Mouse (Mus musculus) heart, postnatal 25 days (tissue): Measurements from ENCODE around the gene Hes3. TPM values are rescaled to one million over a fixed set of nuclear protein-coding genes. Genes with fewer than 3 reads are reported as not detected.

Source experiments
- DNase-seq: peaks from one replicate; pipeline ENCODE4 v3.0.0; 2022; ENCODE audit warnings: low spot score
- intact Hi-C: fragments of 180-260 bp; cut with DNase I; formaldehyde crosslinking; loops from one replicate; pipeline ENCODE4 v1.15.1; 2025
- total RNA-seq, 2 experiments: library from RNA; stranded (reverse); gene quantifications; 2 replicates each; pipeline ENCODE4 v1.2.3; 2021

Hes3 gene
- total RNA-seq, 2 experiments from 2014 or later = not detected

GRCm38 (mm10) chr4:152312186-152312585 is 20.7 kb upstream of the Hes3 start:
- intact Hi-C loops = no loop called here
- DNase-seq = no peak

DNA sequence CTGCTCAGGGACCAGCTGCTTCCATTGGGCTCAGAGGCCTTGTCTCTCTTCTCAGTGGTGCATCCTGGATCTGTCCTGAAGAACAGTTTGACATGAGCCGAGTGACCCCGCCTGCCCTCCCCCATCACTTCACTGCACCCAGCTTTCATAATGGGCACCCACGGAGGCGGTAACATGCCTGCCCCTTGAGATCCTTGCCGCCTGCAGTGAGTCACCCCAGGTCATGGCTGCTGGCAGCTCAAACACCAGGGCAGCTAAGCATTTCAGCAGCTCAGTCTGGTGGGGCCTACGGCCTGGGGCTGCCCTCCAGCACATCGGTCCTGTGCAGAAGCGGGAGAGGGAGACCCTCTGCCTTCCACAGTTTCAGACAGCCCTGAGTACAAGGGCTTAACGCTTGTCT is 16.1 kb upstream of the Hes3 start:
- intact Hi-C loops = no loop called here
- DNase-seq = no peak

GRCm38 (mm10) chr4:152305991-152306390 is 14.5 kb upstream of the Hes3 start:
- DNase-seq = no peak
- intact Hi-C loops = no loop called here

DNA sequence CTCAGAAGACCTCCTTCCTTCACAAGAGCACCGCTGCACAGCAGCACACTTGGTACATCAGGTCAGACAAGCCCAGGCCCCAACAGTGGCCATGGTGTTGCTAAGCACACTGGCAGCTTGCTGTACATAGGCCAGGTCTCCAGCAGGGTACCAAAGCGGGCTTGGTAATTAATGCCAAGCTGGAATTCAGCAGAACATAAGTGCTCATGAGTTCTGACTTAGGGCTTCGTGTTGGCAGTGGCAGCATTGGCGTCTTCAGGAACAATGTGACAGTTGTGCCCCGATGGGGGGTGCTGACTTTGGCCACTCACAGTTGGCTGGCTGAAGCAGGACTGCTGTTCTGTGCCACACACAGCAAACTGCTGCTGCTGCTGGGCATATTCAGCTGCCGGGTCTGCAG is 13.2 kb upstream of the Hes3 start:
- no peak for DNase-seq
- intact Hi-C loops = no loop called here

DNA sequence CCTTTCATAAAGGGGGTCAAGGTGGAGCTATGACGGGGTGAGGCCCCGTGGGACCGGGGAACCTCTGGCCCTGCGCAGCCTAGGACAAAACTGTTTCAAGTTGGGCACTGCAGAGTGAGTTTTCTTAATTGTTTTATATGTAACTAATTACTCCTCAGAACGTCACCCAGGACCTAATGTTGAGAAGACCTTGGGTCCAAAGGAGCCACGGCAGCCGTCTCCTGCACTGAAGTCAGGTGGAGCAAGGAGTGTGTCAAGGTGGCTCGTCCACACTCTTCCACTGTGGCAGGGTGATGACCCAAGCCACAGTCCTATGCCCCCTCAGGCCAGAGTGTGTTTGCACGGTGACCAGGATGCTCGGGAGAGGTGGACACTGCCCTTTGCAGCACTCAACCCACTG is 11.7 kb upstream of the Hes3 start:
- DNase-seq = no peak
- intact Hi-C loops = no loop called here

DNA sequence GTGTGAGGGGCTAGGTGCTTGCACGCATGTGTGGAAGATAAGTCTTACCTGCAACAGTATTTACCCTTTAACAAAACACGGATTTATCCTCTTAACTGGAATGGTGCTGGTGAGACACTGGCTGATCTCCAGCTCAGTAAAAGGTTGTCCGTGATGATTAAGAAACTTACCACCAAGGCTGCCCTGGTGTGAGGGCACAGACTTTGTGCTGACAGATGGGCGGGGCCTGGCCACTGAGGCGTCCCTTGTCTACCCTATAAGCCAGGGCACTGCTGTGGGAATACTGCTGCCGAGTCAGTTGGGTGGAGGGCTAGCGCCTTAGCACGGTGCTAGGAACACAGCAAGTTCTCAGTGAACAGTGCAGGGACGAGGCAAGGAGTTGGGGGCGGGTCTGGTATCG is 10.6 kb upstream of the Hes3 start:
- no peak for DNase-seq
- intact Hi-C loops = no loop called here

GRCm38 (mm10) chr4:152300375-152300774 is 8.9 kb upstream of the Hes3 start:
- intact Hi-C loops = no loop called here
- DNase-seq = no peak

GRCm38 (mm10) chr4:152298836-152299235 is 7.4 kb upstream of the Hes3 start:
- intact Hi-C loops = no loop called here
- no peak for DNase-seq

DNA sequence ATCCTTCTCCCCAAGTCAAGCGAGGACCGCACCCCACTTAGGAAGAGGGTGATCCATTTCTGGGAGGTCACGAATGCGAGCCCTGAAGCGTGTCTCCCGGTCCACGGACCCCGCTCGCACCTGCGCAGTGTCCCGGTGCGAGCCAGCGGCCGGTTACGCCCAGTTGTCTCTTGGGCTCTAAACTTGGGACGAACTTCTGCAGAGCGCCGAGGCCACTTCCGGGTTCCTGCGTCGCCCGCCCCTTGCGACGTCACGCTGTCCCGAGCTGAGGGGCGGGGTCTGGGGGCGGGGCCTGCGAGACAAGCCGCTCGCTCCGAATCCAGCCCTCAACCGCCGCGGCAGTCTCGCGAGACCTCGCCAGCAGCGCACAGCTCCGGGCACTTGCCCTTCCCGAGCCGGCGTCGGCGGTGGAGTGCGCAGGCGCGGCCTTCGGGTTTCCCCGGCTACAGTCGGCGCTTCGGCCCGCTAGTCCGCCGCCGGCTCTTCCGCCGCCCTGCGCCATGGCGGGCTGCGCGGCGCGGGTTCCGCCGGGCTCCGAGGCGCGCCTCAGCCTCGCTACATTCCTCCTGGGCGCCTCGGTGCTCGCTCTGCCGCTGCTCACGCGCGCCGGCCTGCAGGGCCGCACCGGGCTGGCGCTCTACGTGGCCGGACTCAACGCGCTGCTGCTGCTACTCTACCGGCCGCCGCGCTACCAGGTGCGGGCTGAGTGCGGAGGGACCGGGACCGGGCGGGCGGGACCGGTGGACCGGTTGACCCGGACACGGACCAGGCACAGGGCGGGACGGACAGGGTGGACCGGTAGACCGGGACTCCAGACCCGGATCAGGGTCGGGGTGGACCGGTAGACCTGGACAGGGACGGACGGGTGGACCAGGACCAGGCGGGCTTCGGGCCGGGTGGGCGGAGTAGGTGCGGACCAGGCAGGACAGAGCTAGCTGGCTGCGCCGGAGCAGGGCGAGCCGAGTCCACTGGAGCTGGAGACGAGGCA is 5.7 kb upstream of the Hes3 start, which contains the start of gene Icmt:
TSS of gene Icmt (plus strand) at position 354 of the 988 bp plus-strand sequence.
- intact Hi-C loops = loop anchor here (2.0 kb wide), 1 partner anchor 28 kb away; the partner anchor contains the start of gene Rpl22
- DNase-seq = peak; percentile 99

- intact Hi-C loops = loop anchor here (2.0 kb wide), 1 partner anchor 28 kb away; the partner anchor contains the start of gene Rpl22
- no peak for DNase-seq
These were observed 4.9 kb upstream of the Hes3 start for GRCm38 (mm10) chr4:152296371-152296770.

GRCm38 (mm10) chr4:152295916-152296315 is 4.5 kb upstream of the Hes3 start:
- no peak for DNase-seq
- intact Hi-C loops = loop anchor here (2.0 kb wide), 1 partner anchor 29 kb away; the partner anchor contains the start of gene Rpl22

DNA sequence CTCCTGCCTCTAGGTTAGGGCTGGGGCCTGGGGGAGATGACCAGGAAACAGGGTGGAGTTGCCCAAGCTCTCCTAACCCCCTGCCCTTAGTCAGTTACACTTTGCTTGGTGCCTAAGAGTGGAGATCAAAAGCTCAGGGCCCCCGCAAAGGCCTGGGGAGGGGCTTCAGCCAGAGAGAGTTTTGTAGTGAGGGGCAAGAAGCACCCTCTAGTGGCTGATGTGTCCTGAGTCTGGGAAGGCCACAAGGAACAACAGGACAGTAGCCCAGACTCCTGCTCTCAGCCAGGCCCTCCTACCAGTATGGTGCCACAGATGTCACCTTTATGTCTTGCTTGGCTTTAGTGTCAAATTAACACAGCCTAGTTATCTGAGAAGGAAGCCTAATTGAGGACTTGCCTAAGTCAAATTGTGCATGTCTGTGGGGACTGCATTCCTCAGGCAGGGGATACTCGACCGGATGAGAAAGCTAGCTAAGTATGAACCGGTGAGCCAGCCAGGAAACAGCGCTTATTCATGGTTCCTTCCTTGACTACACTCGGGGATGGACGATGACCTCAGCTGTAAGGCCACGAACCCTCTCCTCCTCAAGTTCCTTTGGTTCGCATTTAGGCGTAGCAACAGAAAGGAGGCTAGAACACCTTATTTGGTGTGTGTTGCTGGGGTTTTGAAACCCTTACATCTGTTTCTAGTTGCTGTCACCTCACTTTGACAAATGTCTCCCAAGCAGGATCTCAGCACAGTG is 2.9 kb upstream of the Hes3 start:
- no peak for DNase-seq
- intact Hi-C loops = no loop called here

- no peak for DNase-seq
- intact Hi-C loops = no loop called here
These were observed 772 bp upstream of the Hes3 start for GRCm38 (mm10) chr4:152292102-152292765.

- intact Hi-C loops = no loop called here
- no peak for DNase-seq
These were observed 471 bp downstream of the Hes3 start for GRCm38 (mm10) chr4:152290991-152291390.

DNA sequence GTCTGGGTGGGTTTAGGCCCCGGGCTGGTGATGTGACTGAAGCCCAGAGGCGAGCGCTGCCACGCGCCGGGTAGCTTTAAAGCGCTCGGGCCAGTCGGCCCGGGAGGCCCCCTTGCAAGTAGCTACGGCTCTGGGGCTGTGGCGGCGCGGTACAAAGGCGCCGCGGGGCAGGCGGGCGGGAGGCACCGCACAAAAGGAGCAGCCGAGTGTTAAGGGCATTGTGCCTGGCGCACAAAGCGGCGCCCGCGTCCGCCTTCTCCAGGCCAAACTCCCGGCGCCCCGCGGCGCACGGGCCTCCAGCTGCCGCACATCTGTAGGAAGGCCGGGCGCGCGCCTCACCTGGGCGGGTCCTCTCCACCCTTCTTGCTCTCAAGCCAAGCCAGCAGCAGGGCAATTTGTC is 1.1 kb downstream of the Hes3 start:
- DNase-seq = no peak
- intact Hi-C loops = no loop called here

- intact Hi-C loops = no loop called here
- DNase-seq = no peak
These were observed 3.0 kb downstream of the Hes3 start for GRCm38 (mm10) chr4:152288398-152288945.

DNA sequence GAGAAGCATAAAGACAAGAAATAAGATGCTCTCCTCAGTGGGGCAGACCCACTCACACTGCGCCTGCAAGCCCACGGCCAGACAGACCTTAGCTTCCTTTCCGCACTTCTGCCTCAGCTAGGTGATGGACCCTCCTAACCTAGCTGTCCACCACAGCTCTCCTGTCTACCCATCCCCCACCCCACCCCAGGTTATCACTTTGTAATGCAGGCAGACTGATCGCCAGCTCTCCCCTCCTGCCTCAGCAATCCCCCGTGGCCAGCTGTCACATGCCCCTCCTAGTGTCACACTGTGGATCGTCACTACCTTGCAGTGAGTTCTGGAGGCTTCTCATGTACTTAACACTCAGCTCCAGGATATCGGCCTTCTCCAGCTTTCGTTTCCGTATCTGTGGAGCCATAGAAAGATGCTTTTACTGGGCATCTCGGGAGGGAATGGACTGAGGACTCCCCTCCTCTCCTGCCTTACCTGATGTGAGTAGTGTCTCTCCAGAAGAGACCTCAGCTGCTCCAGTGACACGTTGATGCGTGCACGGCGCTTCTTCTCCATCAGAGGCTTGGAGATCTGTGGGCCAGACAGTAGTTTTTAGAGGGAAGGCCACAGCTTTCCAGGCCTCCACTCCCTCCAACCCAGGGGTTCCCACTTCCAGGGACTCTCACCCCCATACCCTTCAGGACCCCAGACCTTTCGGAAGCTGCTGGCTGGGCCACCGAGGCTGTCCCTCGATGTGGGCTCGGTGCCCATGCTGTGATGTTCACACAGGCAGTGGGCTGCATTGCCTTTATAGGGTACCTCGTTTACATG is 3.9 kb downstream of the Hes3 start:
- intact Hi-C loops = no loop called here
- no peak for DNase-seq

GRCm38 (mm10) chr4:152286887-152287286 is 4.6 kb downstream of the Hes3 start:
- DNase-seq = no peak
- intact Hi-C loops = no loop called here

- intact Hi-C loops = no loop called here
These were observed 5.3 kb downstream of the Hes3 start for GRCm38 (mm10) chr4:152286183-152286582.

More at GRCm38 (mm10) chr4:152286183-152286582, 5.3 kb downstream of the Hes3 start:
- no peak for DNase-seq
